ENCODE assay signal across 8 mouse cellular contexts in genomic region chr1:125435018-125435368, GRCm38 (mm10). TPM values are rescaled to one million over a fixed set of nuclear protein-coding genes. Genes with fewer than 3 reads are reported as not detected.
DNase-seq lines count a peak whose midpoint lies in the region; ATAC-seq and TF ChIP-seq lines count a peak whose summit lies in the region.

No protein-coding gene starts in this region.

- 0% methylated on average over 23 of the region's 23 CpGs for WGBS in cerebellum, adult 2 months
- WGBS in limb, embryonic 13.5 days: 3% methylated on average over 14 of the region's 23 CpGs
- WGBS in stomach, embryonic 15.5 days: 0% methylated on average over 18 of the region's 23 CpGs

- ATAC-seq in limb, embryonic 13.5 days (ENCODE audit: low FRiP score, low read depth): no peak
- ATAC-seq in stomach, embryonic 15.5 days (ENCODE audit: insufficient read depth, low FRiP score, low read depth): no peak; the same call in 1 of the 2 replicates

- peak overlapping the region; percentile 70 for H3K4me2 ChIP-seq in limb, embryonic 13.5 days (replicated peaks)
- peak overlapping the region; percentile 56 for H3K4me2 ChIP-seq in stomach, embryonic 15.5 days

- no peaks in the 10 kb centered on the region for H3K9me3 ChIP-seq in limb, embryonic 13.5 days
- no peaks in the 10 kb centered on the region for H3K9me3 ChIP-seq in stomach, embryonic 15.5 days

- peak overlapping the region; percentile 81 for H3K27ac ChIP-seq in cerebellum, adult 2 months (ENCODE audit: insufficient read depth, low read length)
- peak overlapping the region; percentile 96 for H3K27ac ChIP-seq in limb, embryonic 13.5 days
- H3K27ac ChIP-seq in stomach, embryonic 15.5 days: peak overlapping the region; percentile 99

- peak overlapping the region; percentile 92 for H3K9ac ChIP-seq in limb, embryonic 13.5 days
- peak overlapping the region; percentile 90 for H3K9ac ChIP-seq in stomach, embryonic 15.5 days

- H3K4me1 ChIP-seq in cerebellum, adult 2 months (ENCODE audit: control insufficient read depth, insufficient read depth, low read length): peaks cover 4% of the 10 kb centered on the region; the same call in 1 of the 2 replicates
- H3K4me1 ChIP-seq in limb, embryonic 13.5 days: peaks cover 21% of the 10 kb centered on the region
- peaks cover 2% of the 10 kb centered on the region; the same call in 1 of the 2 replicates for H3K4me1 ChIP-seq in stomach, embryonic 15.5 days

- intact Hi-C loops in left cerebral cortex, postnatal 4 days (cut with DNase I): no loop called here

- no peak for DNase-seq in cerebellum, adult 2 months
- no peak for DNase-seq in cerebellum, postnatal 25 days
- DNase-seq in retina, postnatal 7 days (ENCODE audit: low read depth, low spot score): peak; percentile 11
- DNase-seq in retina, embryonic 14.5 days (ENCODE audit: low spot score): no peak
- DNase-seq in thymus, postnatal 25 days: no peak
- DNase-seq in left cerebral cortex, postnatal 4 days: no peak

- H3K4me3 ChIP-seq in cerebellum, adult 2 months (replicated peaks; ENCODE audit: insufficient read depth, low read depth, low read length): peak overlapping the region; percentile 87
- peak overlapping the region; percentile 84 for H3K4me3 ChIP-seq in limb, embryonic 13.5 days
- peak overlapping the region; percentile 90 for H3K4me3 ChIP-seq in stomach, embryonic 15.5 days (replicated peaks)

- no peaks in the 10 kb centered on the region for H3K36me3 ChIP-seq in limb, embryonic 13.5 days
- H3K36me3 ChIP-seq in stomach, embryonic 15.5 days: no peaks in the 10 kb centered on the region

- TF ChIP-seq CTCF in cerebellum, adult 2 months (IDR thresholded peaks at IDR 0.05; ENCODE audit: borderline replicate concordance, insufficient read depth, low read depth, low read length): no peak

- TF ChIP-seq POLR2A in cerebellum, adult 2 months (IDR thresholded peaks at IDR 0.05; ENCODE audit: borderline replicate concordance, insufficient read depth, low read length): no peak

- no peaks in the 10 kb centered on the region for H3K27me3 ChIP-seq in cerebellum, adult 2 months (ENCODE audit: control insufficient read depth, insufficient read depth, low read length)
- no peaks in the 10 kb centered on the region for H3K27me3 ChIP-seq in limb, embryonic 13.5 days
- no peaks in the 10 kb centered on the region for H3K27me3 ChIP-seq in stomach, embryonic 15.5 days (replicated peaks)

RNA-seq across cellular contexts. Expression of gene Actr3, which starts 0.5 kb away (rescaled TPM):
- 94.2 TPM in 2 replicates for polyA plus RNA-seq in cerebellum, adult 2 months (2012; rRNA removed)
- polyA plus RNA-seq in limb, embryonic 13.5 days (2015; fragmentation: Nextera tagmentation; extraction: Ambion mirVana): 244 and 250 TPM in 2 replicates
- polyA plus RNA-seq in stomach, embryonic 15.5 days (2015; fragmentation: Nextera tagmentation; extraction: Ambion mirVana): 353 and 361 TPM in 2 replicates
- 100 to 1,000 TPM; 298 to 322 TPM for total RNA-seq in left cerebral cortex, postnatal 4 days (2021)
